Comparison of ENCODE assay signal across 25 mouse cellular contexts in the genomic region with DNA sequence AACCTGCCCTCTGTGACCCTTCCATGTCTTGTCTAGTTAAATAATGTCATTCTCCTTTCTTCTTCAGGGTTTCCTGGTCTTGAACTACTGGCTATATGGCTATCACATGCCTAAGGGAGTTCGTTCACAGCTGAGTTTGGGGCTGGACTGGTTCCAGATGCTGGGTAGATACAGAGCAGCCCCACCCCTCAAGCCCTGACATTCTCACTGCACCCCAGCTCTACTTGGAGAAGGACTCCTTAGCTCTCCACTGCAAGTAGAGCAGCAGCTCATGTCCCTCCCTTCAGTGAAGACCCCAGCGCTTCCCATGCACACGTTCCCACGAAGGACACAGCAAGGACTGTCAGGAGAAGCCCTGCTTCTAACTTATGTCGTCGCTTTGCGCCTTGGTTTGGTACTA.
A peak's percentile ranks its signal among the peaks of the same experiment; 100 is the strongest.
DNase-seq lines count a peak whose midpoint lies in the region; ATAC-seq and TF ChIP-seq lines count a peak whose summit lies in the region.
"Had no signal": no experiment of that assay in that cellular context is flagged by ENCODE, and none has a peak within 500 bp of the region (broad histone marks: within the 10 kb centered on the region; RNA-seq: fewer than 3 reads in every experiment).

No protein-coding gene starts in this region.

- no peaks in the 10 kb centered on the region; the same call in 1 of the 2 replicates for H3K79me2 ChIP-seq in MEL (ENCODE audit: control insufficient read depth, insufficient read depth, low read length, poor library complexity)

- no peak for TF ChIP-seq CTCF in liver, postnatal 0 days (IDR thresholded peaks at IDR 0.05; ENCODE audit: low read depth)
- TF ChIP-seq CTCF in MEL (IDR thresholded peaks at IDR 0.05 in 2 of 3, conservative IDR thresholded peaks at IDR 0.05 in 1 of 3; ENCODE audit: control insufficient read depth in 1 of 3, insufficient read depth in 1 of 3, low read depth in 2 of 3, low read length in 3 of 3, poor library complexity in 1 of 3, severe bottlenecking in 1 of 3), result no peak

- no peak for TF ChIP-seq POLR2A in MEL (IDR thresholded peaks at IDR 0.05; ENCODE audit: control insufficient read depth in 1 of 2, insufficient read depth in 1 of 2, low read depth in 1 of 2, low read length in 2 of 2, poor library complexity in 1 of 2)

- H3K9ac ChIP-seq in forebrain, embryonic 11.5 days (ENCODE audit: low read length), result no peak overlapping the region
- no peak overlapping the region for H3K9ac ChIP-seq in forebrain, embryonic 12.5 days
- H3K9ac ChIP-seq in liver, embryonic 11.5 days (ENCODE audit: low read depth, low read length), result no peak overlapping the region
- no peak overlapping the region for H3K9ac ChIP-seq in liver, postnatal 0 days (replicated peaks)
- no peak overlapping the region for H3K9ac ChIP-seq in MEL (ENCODE audit: control insufficient read depth, low read depth, low read length, poor library complexity, severe bottlenecking)
- H3K9ac ChIP-seq: embryonic facial prominence, embryonic 12.5 days; forebrain, embryonic 13.5 days; forebrain, embryonic 15.5 days; forebrain, postnatal 0 days had no signal

- H3K9me3 ChIP-seq in forebrain, embryonic 11.5 days (ENCODE audit: control insufficient read depth, low read length), result no peaks in the 10 kb centered on the region
- no peaks in the 10 kb centered on the region for H3K9me3 ChIP-seq in forebrain, embryonic 12.5 days
- H3K9me3 ChIP-seq in liver, embryonic 11.5 days (ENCODE audit: control insufficient read depth, low read length), result no peaks in the 10 kb centered on the region
- no peaks in the 10 kb centered on the region for H3K9me3 ChIP-seq in liver, postnatal 0 days (ENCODE audit: low read length)
- H3K9me3 ChIP-seq in MEL (replicated peaks; ENCODE audit: insufficient read depth, low read length), result no peaks in the 10 kb centered on the region
- H3K9me3 ChIP-seq: embryonic facial prominence, embryonic 12.5 days; forebrain, embryonic 13.5 days; forebrain, embryonic 15.5 days; G1E had no signal

- no peaks in the 10 kb centered on the region for H3K4me1 ChIP-seq in forebrain, embryonic 11.5 days (replicated peaks; ENCODE audit: control insufficient read depth, insufficient read depth, low read length)
- no peaks in the 10 kb centered on the region for H3K4me1 ChIP-seq in forebrain, embryonic 12.5 days
- peaks cover 13% of the 10 kb centered on the region for H3K4me1 ChIP-seq in liver, embryonic 11.5 days (replicated peaks; ENCODE audit: control insufficient read depth, insufficient read depth, low read length)
- no peaks in the 10 kb centered on the region for H3K4me1 ChIP-seq in liver, postnatal 0 days (ENCODE audit: insufficient read depth)
- H3K4me1 ChIP-seq in MEL (ENCODE audit: control insufficient read depth in 1 of 2, insufficient read depth in 2 of 2, low read length in 2 of 2), result no peaks in the 10 kb centered on the region
- H3K4me1 ChIP-seq: forebrain, embryonic 13.5 days; forebrain, embryonic 15.5 days had no signal

- ATAC-seq in forebrain, embryonic 11.5 days (replicated peaks; ENCODE audit: low FRiP score), result no peak
- no peak for ATAC-seq in forebrain, embryonic 12.5 days (ENCODE audit: low FRiP score)
- ATAC-seq in liver, embryonic 11.5 days (replicated peaks; ENCODE audit: low FRiP score), result peak; percentile 51; the same call in 1 of the 2 replicates
- ATAC-seq in liver, postnatal 0 days, result no peak
- ATAC-seq in megakaryocyte progenitor cell, adult 5-6 weeks (replicated peaks; ENCODE audit: poor library complexity), result peak; percentile 42; the same call in 1 of the 2 replicates
- ATAC-seq: CD4-positive, CD25-positive, alpha-beta regulatory T cell, adult 4 months; forebrain, embryonic 13.5 days; forebrain, embryonic 15.5 days; forebrain, postnatal 0 days had no signal

- TF ChIP-seq RAD21 in MEL (IDR thresholded peaks at IDR 0.05; ENCODE audit: low read depth, low read length), result no peak

- TF ChIP-seq EP300 in liver, postnatal 0 days (IDR thresholded peaks at IDR 0.05; ENCODE audit: low read depth), result no peak
- no peak for TF ChIP-seq EP300 in MEL (IDR thresholded peaks at IDR 0.05; ENCODE audit: low read depth in 1 of 2, low read length in 2 of 2)

- H3K27me3 ChIP-seq in forebrain, embryonic 11.5 days (ENCODE audit: control insufficient read depth, insufficient read depth, low read length), result no peaks in the 10 kb centered on the region
- H3K27me3 ChIP-seq in forebrain, embryonic 12.5 days, result no peaks in the 10 kb centered on the region
- H3K27me3 ChIP-seq in liver, embryonic 11.5 days (replicated peaks; ENCODE audit: control insufficient read depth, insufficient read depth, low read length), result no peaks in the 10 kb centered on the region
- H3K27me3 ChIP-seq in liver, postnatal 0 days (ENCODE audit: insufficient read depth, low read length), result no peaks in the 10 kb centered on the region
- no peaks in the 10 kb centered on the region for H3K27me3 ChIP-seq in MEL (ENCODE audit: control insufficient read depth in 1 of 2, insufficient read depth in 2 of 2, low read length in 2 of 2)
- H3K27me3 ChIP-seq: CH12.LX; embryonic facial prominence, embryonic 12.5 days; forebrain, embryonic 13.5 days; forebrain, embryonic 15.5 days had no signal

- peak; percentile 48 for DNase-seq in forebrain, embryonic 11.5 days (ENCODE audit: low spot score)
- no peak for DNase-seq in liver, embryonic 11.5 days (ENCODE audit: low spot score)
- no peak for DNase-seq in liver, postnatal 0 days
- DNase-seq in MEL (ENCODE audit: low read depth, low spot score), result no peak
- no peak for DNase-seq in spleen, adult 12 weeks (ENCODE audit: low spot score)
- DNase-seq in adipocyte (ENCODE audit: low spot score), result no peak
- DNase-seq: adrenal gland, adult 8-10 months; adrenal gland, postnatal 14 days; adrenal gland, postnatal 36 days; B cell, adult 2 months; cerebellum, adult 11-12 months; cerebellum, adult 2 months; cerebellum, adult 9-10 months; cerebellum, postnatal 10 days; cerebellum, postnatal 25 days; forebrain, postnatal 0 days had no signal

- peaks cover 11% of the 10 kb centered on the region; the same call in 1 of the 2 replicates for H3K36me3 ChIP-seq in forebrain, embryonic 11.5 days (ENCODE audit: control insufficient read depth, insufficient read depth, low read length)
- H3K36me3 ChIP-seq in forebrain, embryonic 12.5 days (replicated peaks), result peaks cover 74% of the 10 kb centered on the region
- H3K36me3 ChIP-seq in liver, embryonic 11.5 days (ENCODE audit: control insufficient read depth, insufficient read depth, low read length), result peaks cover 35% of the 10 kb centered on the region
- H3K36me3 ChIP-seq in liver, postnatal 0 days (replicated peaks; ENCODE audit: insufficient read depth, low read length), result peaks cover 49% of the 10 kb centered on the region
- H3K36me3 ChIP-seq in MEL (ENCODE audit: control insufficient read depth in 1 of 2, insufficient read depth in 2 of 2, low read length in 2 of 2), result peaks cover 0 to 27% of the 10 kb centered on the region in 2 experiments; a peak in 2 of 4 replicates

- H3K4me3 ChIP-seq in forebrain, embryonic 11.5 days (ENCODE audit: low read depth, low read length), result no peak overlapping the region
- H3K4me3 ChIP-seq in forebrain, embryonic 12.5 days (replicated peaks), result no peak overlapping the region
- H3K4me3 ChIP-seq in liver, embryonic 11.5 days (ENCODE audit: low read depth, low read length), result no peak overlapping the region
- no peak overlapping the region for H3K4me3 ChIP-seq in liver, postnatal 0 days (ENCODE audit: low read depth, low read length)
- H3K4me3 ChIP-seq in MEL (ENCODE audit: control insufficient read depth in 1 of 2, insufficient read depth in 1 of 2, low read depth in 2 of 2, low read length in 2 of 2), result no peak overlapping the region
- H3K4me3 ChIP-seq: embryonic facial prominence, embryonic 10.5 days; embryonic facial prominence, embryonic 12.5 days; forebrain, embryonic 13.5 days; forebrain, embryonic 15.5 days had no signal

- no peak overlapping the region for H3K4me2 ChIP-seq in forebrain, embryonic 11.5 days (ENCODE audit: low read depth, low read length, severe bottlenecking)
- H3K4me2 ChIP-seq in forebrain, embryonic 12.5 days, result no peak overlapping the region
- H3K4me2 ChIP-seq in liver, embryonic 11.5 days, result no peak overlapping the region
- H3K4me2 ChIP-seq in liver, postnatal 0 days (ENCODE audit: low read depth, low read length), result no peak overlapping the region
- H3K4me2 ChIP-seq: embryonic facial prominence, embryonic 12.5 days; forebrain, embryonic 13.5 days; forebrain, embryonic 15.5 days had no signal

- H3K27ac ChIP-seq in forebrain, embryonic 11.5 days (ENCODE audit: low read depth, low read length), result no peak overlapping the region
- H3K27ac ChIP-seq in forebrain, embryonic 12.5 days, result no peak overlapping the region
- no peak overlapping the region for H3K27ac ChIP-seq in liver, embryonic 11.5 days (ENCODE audit: low read depth, low read length)
- no peak overlapping the region for H3K27ac ChIP-seq in liver, postnatal 0 days (ENCODE audit: low read depth)
- H3K27ac ChIP-seq in MEL (ENCODE audit: control insufficient read depth, low read depth, low read length), result no peak overlapping the region
- H3K27ac ChIP-seq: embryonic facial prominence, embryonic 10.5 days; embryonic facial prominence, embryonic 12.5 days; forebrain, embryonic 13.5 days; forebrain, embryonic 15.5 days had no signal

- 96% methylated on average over 7 of the region's 7 CpGs for WGBS in forebrain, embryonic 11.5 days
- 94% methylated on average over 7 of the region's 7 CpGs for WGBS in forebrain, embryonic 12.5 days
- 90% methylated on average over 7 of the region's 7 CpGs for WGBS in liver, embryonic 11.5 days
- 86% methylated on average over 7 of the region's 7 CpGs for WGBS in liver, postnatal 0 days (ENCODE audit: insufficient replicate concordance)

TF ChIP-seq in MEL, 35 proteins besides CTCF, POLR2A, EP300 and RAD21:
- TF ChIP-seq SIN3A (IDR thresholded peaks at IDR 0.05; ENCODE audit: low read length) (no peak), POLR2AphosphoS2 (IDR thresholded peaks at IDR 0.05; ENCODE audit: low read length) (no peak), ZKSCAN1 (IDR thresholded peaks at IDR 0.05; ENCODE audit: low read depth, low read length) (no peak), MYC (IDR thresholded peaks at IDR 0.05; ENCODE audit: low read depth, low read length) (no peak), ETS1 (IDR thresholded peaks at IDR 0.05; ENCODE audit: low read depth, low read length) (0 out of 2 replicates have a peak, but pooled peaks have one; percentile 18)

Comparison
In these comparisons a context has a peak if more than half of its experiments do, and no peak if none do; other contexts are left out.
1. ATAC-seq: peak in liver, embryonic 11.5 days (single experiment) and megakaryocyte progenitor cell, adult 5-6 weeks (single experiment); none in forebrain, embryonic 11.5 days (single experiment), forebrain, embryonic 12.5 days (single experiment) and liver, postnatal 0 days (single experiment).